Mouse (Mus musculus): Measurements from ENCODE around the gene Sec63. TPM values are rescaled to one million over a fixed set of nuclear protein-coding genes. Genes with fewer than 3 reads are reported as not detected.
A peak's percentile ranks its signal among the peaks of the same experiment; 100 is the strongest.

Sec63 gene
- total RNA-seq, 2 experiments from 2014 or later, result 29.8 to 57.3 TPM

DNA sequence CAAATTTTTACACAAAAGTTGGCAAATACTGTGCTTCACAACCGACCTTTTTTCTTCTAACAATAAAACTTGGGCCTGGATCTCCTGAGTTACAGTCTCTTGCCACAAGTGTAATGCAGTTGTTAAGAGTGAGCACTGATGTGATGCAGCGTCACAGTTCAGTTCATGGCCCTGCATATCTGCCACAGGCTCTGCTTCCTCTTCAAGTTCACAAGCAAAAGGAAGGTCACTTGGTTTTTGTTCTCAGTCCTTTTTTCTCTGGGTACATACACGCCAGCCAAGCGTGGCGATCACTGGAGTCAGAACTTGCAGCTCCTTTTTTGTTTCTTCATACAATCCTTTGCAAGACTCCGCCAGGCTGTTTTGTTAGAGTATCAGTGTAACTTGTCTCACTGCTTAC lies 64.6 kb downstream of the Sec63 start:
- ATAC-seq (replicated peaks; ENCODE audit: low FRiP score, poor library complexity, severe bottlenecking), result no peak

DNA sequence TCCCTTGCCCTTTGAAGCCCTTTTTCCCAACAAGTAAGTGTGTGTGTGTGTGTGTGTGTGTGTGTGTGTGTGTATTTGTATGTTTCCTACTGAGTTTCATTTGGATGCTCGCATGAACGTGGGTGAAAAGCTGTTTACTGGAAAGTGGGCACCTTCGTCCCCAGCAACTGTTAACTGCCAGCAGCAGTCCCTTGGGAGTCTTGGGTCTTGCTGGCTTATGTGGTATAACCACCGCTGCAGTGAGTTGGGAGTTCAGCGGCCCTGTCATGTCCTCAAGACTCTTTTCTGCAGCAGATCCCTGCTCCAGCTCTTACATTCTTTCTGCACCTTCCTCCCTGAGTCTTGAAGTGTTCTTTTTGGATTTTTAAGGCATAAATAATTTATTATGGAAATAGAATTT lies 65.9 kb downstream of the Sec63 start:
- ATAC-seq (replicated peaks; ENCODE audit: low FRiP score, poor library complexity, severe bottlenecking), result no peak

- ATAC-seq (replicated peaks; ENCODE audit: low FRiP score, poor library complexity, severe bottlenecking), result no peak
Observed at GRCm38 (mm10) chr10:42830007-42830406, 68.7 kb downstream of the Sec63 start.

DNA sequence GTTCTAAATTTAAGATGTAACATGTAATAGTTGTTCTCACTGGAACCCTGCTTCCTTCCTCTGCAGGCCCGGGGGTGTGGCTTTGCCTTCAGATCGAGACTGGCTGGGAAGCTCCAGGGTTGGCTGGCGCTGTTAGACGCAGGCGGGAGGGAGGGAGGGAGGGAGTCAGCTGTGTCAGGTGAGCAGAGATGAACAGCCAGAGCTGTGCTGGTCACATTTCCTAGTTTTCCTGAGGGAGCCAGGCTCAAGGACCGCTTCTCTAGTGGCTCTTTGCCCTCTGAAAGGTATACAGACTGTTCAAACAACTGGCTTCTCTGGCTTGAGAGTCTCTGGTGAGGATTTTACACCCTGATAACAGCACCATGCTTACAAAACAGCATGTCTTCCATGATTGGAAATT lies 69.1 kb downstream of the Sec63 start:
- no peak for ATAC-seq (replicated peaks; ENCODE audit: low FRiP score, poor library complexity, severe bottlenecking)

DNA sequence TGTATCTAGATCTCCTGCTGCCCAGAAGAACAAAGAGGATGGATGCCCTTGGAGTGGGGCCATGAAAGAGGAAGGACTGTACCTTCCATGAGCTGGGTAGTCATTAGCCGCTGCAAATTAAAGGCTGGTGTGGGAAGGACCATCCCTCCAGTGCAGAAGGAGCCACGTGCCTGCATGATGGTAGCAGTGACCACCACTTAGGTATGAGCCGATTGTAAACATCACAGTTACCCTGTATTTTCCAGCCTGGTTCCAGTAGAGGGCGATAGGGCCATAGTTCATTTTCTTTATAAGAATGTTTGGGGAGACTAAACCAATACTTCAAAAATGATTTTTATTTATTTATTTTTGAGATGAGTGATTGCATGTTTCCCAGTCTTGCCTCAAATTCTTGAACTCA lies 71.4 kb downstream of the Sec63 start:
- no peak for ATAC-seq (replicated peaks; ENCODE audit: low FRiP score, poor library complexity, severe bottlenecking)

DNA sequence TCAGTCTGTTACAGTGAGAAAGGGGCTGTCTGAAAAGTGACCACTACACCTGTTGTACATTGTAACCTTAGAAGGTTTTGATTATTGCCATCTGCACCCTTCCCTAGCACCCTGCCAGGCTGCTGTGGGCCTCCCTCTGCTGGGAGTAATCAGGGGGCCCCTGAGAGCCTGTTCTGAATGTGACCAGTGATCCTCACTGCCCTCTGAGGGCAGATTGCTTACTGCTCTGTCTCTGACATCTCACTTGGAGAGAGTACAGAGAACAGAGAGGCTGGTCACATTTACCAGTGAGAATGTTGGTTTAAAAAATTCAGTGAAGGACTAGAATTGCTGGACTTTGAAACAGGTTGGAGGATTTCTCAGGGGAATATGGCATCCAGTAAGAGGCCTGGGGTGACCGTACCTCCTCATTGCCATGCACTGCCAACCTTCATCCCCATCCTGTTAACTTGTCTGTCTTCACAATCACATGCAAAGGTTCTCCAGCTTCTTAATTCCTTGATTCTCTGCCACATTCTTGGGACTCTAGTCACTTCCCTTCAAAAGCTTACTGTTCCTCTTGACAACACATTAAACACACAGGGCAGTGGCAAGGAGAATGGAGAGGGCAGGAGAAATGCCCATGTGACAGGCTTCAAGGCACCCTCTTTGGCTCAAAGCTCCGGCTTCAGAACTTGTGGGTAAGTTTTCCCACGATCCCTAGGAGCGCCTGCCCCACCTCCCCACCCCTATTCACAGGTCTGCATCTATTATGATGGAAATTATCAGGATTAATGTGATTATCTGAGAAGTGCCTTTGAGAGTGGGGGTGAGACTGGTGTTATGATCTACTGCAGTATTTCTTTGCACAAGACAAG lies 72.8 kb downstream of the Sec63 start:
- 0 out of 2 replicates have a peak, but pooled peaks have one; percentile 25 for ATAC-seq (replicated peaks; ENCODE audit: low FRiP score, poor library complexity, severe bottlenecking)

DNA sequence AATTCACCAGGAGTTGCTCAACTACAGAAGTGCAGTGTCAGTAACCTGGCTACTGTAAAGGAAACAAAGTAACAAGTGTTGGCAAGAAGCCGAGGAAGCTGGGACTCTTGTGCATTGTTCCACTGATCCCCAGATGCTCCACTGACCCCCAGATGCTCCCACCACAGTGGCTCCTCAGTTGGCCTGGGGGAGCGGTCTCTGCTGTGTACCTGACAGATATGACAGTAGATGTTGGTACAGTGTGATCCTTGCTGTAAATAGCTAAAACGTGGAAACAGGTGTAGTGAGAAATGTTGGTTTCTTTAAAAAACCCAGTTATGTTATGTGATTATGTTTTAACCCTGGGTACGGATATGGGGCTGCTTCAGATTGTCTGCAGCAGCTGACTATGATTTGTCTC lies 76.8 kb downstream of the Sec63 start:
- no peak for ATAC-seq (replicated peaks; ENCODE audit: low FRiP score, poor library complexity, severe bottlenecking)

- no peak for ATAC-seq (replicated peaks; ENCODE audit: low FRiP score, poor library complexity, severe bottlenecking)
Observed at GRCm38 (mm10) chr10:42838736-42839135, 77.4 kb downstream of the Sec63 start.

GRCm38 (mm10) chr10:42840036-42840435 lies 78.7 kb downstream of the Sec63 start:
- no peak for ATAC-seq (replicated peaks; ENCODE audit: low FRiP score, poor library complexity, severe bottlenecking)

DNA sequence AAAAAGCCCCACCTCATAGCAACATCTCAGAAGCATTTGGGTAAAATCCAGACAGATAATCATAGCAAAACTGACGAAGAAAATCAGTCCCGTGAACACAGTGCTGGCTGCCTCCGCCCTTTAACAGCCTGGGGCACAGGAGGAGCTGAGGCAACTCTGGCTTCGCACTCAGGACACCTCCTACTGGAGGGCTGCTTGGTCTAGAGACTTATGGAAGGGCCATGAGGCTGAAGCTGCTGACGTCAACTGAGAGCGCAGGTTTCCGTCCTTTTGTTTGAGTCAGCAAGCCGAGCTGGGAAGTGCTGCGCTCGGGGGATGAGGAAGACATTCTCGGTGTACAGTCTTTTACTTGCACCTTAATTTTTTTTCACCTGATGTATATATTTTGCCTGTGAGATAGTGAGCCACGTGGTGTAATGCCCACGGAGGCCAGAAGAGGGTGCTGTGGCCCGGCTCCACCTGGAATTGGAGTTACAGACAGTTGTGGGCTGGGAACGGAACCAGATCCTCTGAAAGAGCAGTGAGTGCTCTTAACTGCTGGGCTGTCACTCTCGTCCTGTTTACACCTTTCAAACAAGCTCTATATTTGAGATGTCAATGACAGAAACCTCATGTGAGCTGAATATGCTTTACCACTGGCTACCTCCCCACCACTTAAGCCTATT lies 80.4 kb downstream of the Sec63 start:
- ATAC-seq (replicated peaks; ENCODE audit: low FRiP score, poor library complexity, severe bottlenecking), result 0 out of 2 replicates have a peak, but pooled peaks have one; percentile 33

GRCm38 (mm10) chr10:42842358-42842757 lies 81.1 kb downstream of the Sec63 start:
- ATAC-seq (replicated peaks; ENCODE audit: low FRiP score, poor library complexity, severe bottlenecking), result peak; percentile 62; the same call in 1 of the 2 replicates

- ATAC-seq (replicated peaks; ENCODE audit: low FRiP score, poor library complexity, severe bottlenecking), result no peak
Observed at GRCm38 (mm10) chr10:42843416-42843815, 82.1 kb downstream of the Sec63 start.

GRCm38 (mm10) chr10:42845480-42845879 lies 84.2 kb downstream of the Sec63 start:
- no peak for ATAC-seq (replicated peaks; ENCODE audit: low FRiP score, poor library complexity, severe bottlenecking)

DNA sequence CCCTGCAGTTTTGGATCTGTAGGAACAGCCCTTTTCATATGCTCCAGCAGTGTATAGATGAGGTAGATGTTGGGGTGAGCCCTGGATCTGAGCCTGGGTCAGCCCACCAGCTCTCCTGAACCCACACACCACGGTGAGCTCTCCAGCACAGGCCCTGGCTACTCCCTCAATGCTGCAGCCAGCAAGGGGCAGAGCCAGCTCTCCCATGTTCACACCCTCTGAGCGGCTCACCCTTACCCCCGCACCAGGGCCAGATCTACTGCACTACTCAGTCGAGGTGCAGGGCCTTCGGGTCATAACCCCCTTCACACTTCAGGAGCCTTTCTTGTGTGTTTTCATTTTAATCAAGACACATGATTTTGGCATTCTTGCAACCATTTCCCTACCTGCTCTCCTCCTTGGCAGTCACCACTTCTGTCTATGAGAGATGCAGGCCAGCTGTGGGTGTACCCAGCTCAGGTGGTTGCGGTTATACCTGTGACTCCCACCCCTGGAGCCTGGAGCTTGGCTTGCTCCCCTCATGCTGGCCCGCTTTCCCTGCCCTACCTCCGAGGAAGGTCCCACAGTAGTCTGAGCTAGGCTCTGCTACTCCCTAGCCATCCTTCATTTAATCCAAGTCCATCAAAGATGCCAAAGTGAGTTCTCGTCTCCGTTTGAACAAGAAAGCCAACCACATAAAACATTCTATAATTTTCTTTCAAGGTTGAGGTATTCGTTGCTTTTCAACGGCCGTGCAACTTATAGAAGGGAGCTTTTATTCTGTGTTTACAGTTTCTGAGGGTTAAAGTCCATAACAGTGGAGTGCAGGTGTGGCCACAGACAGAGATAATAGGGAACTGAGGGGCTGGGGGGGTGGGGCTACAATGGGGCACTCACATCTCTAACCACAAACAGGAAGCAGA lies 87.1 kb downstream of the Sec63 start:
- ATAC-seq (replicated peaks; ENCODE audit: low FRiP score, poor library complexity, severe bottlenecking), result no peak

DNA sequence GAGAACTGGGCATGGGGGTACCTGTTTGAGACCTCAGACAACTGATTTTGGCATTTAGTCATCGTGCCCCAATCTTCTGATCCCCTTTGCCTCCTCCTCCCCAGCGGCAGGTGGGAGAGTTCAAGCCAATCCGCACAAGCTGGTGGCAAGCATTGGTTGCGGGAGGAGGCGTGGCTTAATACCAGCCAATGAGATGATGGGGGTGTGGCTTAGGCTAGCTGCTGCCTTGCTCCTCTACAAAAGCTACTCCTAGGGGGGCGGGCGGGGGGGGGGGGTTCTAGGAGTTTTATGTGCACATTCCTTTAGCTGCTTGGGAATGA lies 87.7 kb downstream of the Sec63 start:
- no peak for ATAC-seq (replicated peaks; ENCODE audit: low FRiP score, poor library complexity, severe bottlenecking)

- ATAC-seq (replicated peaks; ENCODE audit: low FRiP score, poor library complexity, severe bottlenecking), result no peak
Observed at GRCm38 (mm10) chr10:42854838-42855237, 93.5 kb downstream of the Sec63 start.

GRCm38 (mm10) chr10:42855250-42855649 lies 94.0 kb downstream of the Sec63 start:
- no peak for ATAC-seq (replicated peaks; ENCODE audit: low FRiP score, poor library complexity, severe bottlenecking)

DNA sequence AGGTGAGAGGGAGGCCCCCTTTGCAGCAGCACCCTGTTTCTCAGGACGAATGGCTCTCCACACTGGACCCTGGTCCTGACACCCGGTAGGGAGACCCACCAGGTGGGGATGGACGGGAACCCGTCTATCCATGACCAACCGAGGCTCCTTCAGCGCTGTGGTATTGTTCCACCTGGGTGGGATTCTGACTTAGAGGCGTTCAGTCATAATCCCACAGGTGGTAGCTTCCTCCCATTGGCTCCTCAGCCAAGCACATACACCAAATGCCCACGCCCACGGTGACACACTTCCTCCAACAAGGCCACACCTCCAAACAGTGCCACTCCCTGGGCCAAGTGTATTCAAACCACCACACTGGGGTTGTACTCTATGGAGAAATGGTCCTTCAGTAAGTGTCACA lies 95.3 kb downstream of the Sec63 start:
- ATAC-seq (replicated peaks; ENCODE audit: low FRiP score, poor library complexity, severe bottlenecking), result no peak

GRCm38 (mm10) chr10:42857021-42857420 lies 95.7 kb downstream of the Sec63 start:
- ATAC-seq (replicated peaks; ENCODE audit: low FRiP score, poor library complexity, severe bottlenecking), result no peak

DNA sequence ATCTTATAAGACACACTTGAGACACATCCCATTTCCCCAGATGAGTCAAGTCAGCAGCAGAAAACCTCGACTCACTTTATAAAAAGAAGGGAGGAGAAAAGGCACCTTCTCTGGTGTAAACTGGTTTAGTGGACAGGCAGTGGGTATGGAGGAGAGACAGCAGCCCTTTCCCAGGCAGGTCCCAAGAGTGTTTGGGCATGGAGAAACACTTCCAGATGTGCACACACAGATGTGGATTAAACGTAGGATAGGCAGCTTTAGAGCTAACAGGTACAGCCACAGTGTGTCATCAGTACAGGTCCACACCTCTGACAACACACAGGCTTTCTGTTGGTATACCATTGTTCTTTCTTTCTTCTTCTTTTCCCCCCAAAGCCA lies 98.5 kb downstream of the Sec63 start:
- no peak for ATAC-seq (replicated peaks; ENCODE audit: low FRiP score, poor library complexity, severe bottlenecking)
